Mouse (Mus musculus): ENCODE measurements around the gene Abcg8. TPM values are rescaled to one million over a fixed set of nuclear protein-coding genes. Genes with fewer than 3 reads are reported as not detected.

Gene Abcg8
- total RNA-seq, 2 experiments from 2014 or later, result not detected

DNA sequence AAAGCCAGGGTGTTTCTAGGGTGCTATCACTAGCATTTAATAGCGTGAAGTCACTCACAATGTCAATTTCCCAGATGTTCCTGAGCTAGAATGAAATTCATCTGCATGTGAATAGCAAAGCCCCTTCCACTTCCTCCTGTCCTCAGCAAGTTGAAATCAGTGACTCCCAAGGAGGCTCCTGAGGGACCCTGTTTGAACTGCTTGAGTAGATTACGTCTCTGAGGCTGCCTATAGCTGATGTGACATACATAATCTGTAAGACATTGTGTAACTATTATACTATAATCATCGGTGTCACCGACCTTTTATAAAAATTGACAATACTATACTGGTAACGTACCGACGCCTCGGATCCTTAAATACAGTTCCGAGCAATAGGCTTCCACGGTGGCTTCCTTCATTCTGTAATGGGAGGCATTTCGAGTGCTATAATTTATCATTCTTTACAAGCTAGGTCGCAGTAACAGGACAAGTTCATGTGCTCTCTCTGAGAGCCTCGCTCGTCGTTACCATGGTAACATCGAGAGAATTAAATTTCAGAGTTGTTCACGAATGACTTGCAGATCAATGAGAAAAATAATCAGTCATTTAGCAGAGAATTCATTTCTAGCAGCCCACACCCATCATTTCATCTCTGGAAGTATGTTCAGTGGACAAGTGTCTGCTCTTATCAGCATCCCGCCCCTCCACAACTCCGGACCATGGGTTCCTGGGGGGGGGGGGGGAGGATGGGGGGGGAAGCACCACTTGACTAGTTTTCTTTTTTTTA, 19.3 kb upstream of the Abcg8 start:
- intact Hi-C loops (cut with DNase I), result no loop called here
- no peak for DNase-seq (ENCODE audit: low spot score in 2 of 2)

DNA sequence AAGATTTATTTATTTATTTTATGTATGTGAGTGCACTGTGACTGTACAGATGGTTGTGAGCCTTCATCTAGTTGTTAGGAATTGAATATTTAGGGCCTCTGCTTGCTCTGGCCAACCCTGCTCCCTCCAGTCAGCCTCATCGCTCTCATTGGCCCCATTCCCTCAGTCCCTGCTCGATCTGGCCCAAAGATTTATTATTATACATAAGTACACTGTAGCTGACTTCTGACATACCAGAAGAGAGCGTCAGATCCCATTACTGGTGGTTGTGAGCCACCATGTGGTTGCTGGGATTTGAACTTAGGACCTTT, 18.7 kb upstream of the Abcg8 start:
- intact Hi-C loops (cut with DNase I), result no loop called here
- no peak for DNase-seq (ENCODE audit: low spot score in 2 of 2)

DNA sequence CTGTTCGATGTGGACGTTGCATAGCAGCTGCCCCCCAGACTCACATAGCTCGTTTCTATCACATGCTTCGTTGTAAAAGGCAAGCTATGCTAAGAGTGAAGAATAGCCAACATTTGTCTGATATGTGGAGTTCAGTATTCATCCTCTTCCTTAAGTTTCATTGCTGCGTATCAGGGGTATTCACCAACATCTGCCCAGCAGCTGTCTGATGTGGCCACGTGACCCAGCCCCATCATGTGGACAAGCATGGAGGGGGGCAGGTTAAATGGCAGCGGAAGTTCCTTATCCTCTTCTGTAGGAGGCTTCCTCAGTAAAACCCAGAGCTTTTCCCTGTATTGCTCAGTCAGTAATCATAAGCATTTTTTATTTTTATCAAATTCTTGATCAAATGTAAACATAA, 18.3 kb upstream of the Abcg8 start:
- intact Hi-C loops (cut with DNase I), result no loop called here
- DNase-seq (ENCODE audit: low spot score in 2 of 2), result no peak

DNA sequence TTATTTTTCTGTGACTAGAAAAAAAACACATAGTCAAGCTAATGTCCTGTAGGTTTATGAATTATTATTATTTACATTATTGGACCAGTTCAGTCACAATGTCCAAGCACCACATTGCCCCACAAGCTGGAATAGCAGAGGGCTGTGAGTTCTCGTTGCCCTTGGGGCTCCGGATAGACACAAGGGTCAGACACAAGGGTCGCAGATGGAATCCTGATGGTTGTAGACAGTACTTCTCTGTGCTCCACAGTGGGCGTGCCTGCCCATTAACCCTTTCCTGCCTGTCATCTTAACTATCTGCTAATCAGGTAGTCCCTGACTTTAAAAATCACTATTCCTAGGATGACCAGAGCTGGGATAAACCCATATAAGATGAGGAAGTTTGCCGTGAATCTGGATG, 17.9 kb upstream of the Abcg8 start:
- no peak for DNase-seq (ENCODE audit: low spot score in 2 of 2)
- intact Hi-C loops (cut with DNase I), result no loop called here

DNA sequence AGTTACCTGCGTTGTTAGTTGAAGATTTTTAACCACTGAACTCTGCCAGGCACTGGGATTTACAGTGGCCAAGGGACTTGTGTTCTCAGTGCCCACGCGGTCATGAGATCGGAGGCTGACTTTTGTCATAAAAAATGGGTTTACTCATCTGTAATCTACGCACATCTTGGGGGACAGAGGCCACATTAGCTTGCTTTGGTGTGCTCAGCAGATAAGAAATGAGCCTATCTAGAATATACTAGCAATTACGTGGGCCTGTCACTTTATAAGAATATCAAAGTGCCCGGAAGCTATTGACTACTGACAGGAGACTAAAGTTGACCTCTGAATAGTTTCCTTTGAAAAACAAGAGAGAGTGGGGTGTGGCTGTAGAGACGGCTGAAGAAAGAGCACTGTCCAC, 17.2 kb upstream of the Abcg8 start:
- intact Hi-C loops (cut with DNase I), result no loop called here
- DNase-seq (ENCODE audit: low spot score in 2 of 2), result no peak

DNA sequence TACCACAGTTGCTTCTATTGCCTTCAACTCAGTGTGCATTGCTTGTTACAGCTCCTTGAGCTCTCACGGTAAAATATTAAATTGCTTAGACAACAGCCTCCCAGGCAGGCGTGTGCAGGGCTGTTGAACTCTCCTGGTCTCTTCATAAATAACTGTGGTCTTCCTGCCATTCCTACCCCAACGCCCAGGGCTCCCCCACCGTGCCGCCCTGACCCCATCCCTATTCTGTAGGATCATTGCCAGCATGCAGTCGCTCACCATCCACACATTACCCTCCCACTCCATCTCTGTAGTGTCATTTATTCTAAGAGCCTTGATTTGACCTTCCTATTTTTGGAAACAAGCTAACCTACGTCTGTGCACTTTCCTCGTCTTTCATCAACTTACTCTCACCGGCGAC, 11.0 kb upstream of the Abcg8 start:
- intact Hi-C loops (cut with DNase I), result no loop called here
- DNase-seq (ENCODE audit: low spot score in 2 of 2), result no peak

DNA sequence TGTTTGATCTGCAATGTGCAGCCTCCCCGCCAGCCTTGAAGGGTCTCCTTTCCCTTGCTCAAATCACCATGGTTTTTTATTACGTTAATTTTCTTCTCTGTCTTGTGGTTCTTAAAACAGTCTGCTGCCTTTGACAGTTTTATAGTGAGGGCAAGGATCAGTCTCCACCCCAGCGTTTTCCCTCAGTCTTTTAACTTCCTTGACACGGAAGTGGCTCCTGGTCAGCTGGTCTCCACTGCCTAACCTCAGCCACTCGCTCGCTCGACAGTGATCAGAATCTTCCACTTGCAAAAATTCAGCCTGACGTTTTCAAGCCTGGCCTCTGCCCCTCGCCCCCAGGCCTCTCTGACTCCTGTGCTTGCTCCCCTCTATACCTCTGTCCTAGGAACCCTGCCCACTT, 10.4 kb upstream of the Abcg8 start:
- intact Hi-C loops (cut with DNase I), result no loop called here
- DNase-seq (ENCODE audit: low spot score in 2 of 2), result no peak

DNA sequence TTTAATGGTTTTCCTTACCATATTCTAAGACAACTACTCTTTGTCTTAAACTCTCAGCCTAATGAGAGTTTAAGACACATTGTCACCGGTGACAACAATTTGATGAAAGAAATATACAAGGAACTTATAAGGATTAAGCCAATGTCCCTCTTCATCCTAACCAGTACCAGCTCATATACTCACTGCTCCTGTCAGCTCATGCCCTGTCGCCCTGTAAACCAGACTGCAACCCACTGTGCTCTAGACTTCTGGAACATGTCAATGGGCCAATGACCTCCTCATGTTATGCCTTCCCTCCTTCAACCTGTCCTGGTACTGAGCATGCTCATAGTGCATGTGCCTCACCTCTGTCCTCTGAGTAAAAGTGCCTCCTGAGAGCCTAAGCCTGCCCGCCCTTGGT, 8.3 kb upstream of the Abcg8 start:
- intact Hi-C loops (cut with DNase I), result no loop called here
- no peak for DNase-seq (ENCODE audit: low spot score in 2 of 2)

DNA sequence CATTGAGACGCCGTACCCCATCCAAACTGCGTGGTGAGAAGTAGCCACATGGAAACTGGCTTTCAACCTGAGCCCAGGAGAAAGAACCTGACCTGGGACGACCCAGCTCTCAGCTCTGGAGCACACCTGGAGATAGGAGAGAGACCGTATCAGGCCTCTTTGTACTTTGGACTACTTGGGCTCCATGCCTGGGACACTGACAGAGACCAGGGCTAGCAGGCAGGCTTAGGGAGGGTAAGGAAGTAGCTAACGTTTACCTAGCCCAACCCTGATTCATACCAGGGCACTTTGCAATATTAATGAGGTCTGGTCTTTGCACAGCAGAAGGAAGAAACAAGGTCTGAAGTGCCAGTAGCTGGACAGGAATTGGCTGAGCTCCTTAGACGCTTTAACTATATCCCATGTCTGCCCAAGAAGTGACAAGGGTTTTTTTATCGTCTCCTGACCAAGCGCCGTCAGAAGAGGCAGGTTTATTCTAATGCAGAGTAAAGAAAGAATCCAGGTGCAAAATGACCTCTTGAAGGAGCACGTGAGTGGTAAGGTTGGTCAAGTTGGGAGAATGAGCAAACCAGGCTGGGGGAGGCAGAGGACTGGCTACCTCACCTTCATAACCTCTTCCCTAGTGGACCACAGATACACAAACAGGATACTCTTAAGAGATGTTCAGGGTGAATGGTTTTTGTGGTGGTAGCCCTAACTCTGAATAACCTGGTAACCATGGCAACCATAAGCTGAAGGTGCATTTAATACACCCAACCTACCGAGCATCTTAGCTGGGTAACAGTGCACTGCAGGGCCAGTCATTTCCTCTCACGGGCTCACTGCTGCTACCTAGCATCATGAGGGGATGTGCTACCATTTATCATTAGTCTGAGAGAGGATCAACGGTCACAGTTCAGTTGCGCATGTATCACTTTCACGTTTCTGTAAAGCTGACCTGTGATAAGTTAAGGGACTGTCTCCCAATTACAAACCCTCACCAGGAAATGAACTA, 3.4 kb upstream of the Abcg8 start:
- no peak for DNase-seq (ENCODE audit: low spot score in 2 of 2)
- intact Hi-C loops (cut with DNase I), result no loop called here

DNA sequence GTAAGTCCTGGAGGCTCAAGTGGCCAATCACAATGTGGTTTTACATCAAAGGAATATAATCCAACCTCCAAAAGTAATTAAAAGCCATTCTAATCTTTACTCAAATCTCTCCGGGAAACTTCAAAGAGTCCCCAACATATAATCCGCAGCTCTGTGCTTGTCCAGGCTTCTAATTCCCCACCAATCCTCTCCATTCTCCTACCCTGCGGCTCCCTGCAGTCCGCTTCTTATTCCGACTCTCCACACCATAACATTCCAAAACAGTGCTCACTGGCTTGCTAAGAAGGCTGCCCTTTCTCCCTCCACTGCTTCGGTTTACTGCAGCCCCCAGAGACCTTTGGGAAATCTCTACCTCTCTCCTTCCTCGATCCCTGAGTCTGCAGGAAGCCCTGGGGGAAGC, 2.1 kb upstream of the Abcg8 start:
- intact Hi-C loops (cut with DNase I), result no loop called here
- DNase-seq (ENCODE audit: low spot score in 2 of 2), result no peak

DNA sequence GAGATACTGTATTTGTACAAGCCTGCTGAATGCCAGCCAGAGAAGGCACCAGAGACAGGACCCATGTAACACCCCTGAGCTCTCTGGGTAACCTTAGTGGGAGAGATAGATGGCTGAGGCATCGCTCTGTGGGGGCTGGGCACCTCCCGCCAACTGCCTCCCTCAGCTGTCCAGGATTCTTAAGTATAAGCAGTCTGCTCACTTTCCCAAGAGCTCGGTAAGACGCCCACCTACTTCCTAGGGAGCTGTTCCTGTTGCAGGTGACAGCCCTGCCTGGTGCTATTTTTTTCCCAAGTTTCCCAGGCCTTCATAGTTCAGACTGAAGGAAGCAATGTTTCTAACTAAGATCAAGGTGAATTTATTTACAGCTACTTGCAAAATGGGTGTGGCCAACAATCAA, 898 bp upstream of the Abcg8 start:
- intact Hi-C loops (cut with DNase I), result no loop called here
- DNase-seq (ENCODE audit: low spot score in 2 of 2), result peak; percentile 19 to 54

DNA sequence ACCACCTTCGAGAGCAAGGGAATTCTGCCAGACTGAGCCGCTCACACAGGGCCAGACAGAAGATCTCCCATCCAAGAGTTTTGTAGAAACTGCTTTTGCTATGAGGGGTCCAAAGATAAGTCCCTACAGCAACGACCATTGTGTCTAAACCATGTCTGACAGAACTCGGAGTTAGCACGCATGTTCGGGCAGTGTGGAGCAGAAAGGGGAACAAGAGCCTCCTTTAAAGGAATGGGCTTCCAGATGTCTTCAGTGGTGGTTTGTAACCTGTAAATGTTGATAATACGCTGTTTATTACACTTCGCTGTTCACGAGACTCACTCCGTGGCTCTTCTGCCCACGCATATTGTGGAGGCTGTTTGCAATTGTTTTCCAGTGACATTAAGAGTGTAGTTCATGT, 1.5 kb downstream of the Abcg8 start:
- DNase-seq (ENCODE audit: low spot score in 2 of 2), result no peak
- intact Hi-C loops (cut with DNase I), result no loop called here

DNA sequence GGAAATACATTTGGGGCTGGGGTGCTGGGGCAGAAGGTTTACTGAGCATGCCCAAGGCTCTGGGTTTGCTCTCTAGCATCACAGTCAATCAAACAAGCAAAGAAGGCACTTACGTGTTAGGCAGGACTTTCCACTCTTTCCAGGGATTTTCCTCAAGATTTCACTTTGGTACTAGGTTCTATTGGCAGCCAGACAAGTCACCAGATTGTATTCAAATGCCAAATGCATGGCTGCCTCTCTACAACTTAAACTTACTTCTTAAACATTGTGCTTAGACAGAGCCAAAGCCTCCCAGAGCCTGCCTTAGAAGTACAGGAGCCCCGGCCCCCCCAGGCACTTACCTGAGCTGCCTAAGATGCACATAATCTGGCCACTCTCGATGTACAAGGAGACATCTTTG, 5.6 kb downstream of the Abcg8 start:
- peak; percentile 41 to 75 for DNase-seq (ENCODE audit: low spot score in 2 of 2)
- intact Hi-C loops (cut with DNase I), result no loop called here

DNA sequence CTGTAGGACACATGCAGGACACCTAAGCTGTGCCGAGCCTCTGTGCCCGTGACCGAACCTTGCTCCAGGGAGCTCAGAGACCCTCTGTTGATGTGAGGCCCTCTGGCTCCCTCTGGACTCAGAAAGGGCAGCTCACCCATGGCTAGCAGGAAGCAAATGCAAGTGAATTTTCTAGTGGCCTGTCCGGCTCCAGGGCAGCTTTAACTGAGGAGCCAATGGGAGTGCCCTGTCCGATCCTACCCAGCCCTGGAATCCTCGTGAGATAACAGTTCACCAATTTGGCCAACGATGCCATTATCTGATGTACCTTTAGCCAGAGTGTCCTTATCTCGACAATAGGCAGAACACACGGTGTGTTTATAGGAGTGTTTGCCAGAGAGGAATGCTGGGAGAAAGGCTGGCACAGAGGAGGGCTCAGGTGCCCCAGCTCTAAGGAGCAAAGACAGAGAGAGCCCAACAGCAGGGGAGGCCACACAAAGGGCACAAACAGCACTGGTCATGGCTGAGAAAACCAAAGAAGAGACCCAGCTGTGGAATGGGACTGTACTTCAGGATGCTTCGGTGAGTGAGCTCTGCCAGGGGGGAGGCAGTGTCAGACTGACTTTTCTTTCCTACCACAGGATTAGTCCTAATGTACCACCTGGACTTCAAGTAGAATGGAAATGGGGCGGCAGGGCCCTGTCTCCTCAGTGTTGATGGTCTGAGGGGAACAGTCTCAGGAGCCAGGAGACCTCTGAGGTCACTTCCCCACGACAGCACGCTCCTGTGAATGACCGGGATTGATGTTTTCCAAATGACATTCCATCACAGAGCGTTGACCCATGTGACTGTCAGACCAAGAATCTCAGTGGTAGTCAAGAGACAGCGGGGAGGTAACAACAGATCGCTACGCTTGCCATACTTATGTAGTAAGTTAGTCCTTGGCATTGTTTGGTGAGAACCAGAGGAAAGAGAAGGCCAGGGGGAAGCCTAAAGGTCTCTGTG, 6.9 kb downstream of the Abcg8 start, which contains the start of gene Abcg5:
Abcg5 (minus strand) TSS at position 278 of the 984 bp plus-strand sequence.
- DNase-seq (ENCODE audit: low spot score in 2 of 2), result no peak
- intact Hi-C loops (cut with DNase I), result no loop called here

DNA sequence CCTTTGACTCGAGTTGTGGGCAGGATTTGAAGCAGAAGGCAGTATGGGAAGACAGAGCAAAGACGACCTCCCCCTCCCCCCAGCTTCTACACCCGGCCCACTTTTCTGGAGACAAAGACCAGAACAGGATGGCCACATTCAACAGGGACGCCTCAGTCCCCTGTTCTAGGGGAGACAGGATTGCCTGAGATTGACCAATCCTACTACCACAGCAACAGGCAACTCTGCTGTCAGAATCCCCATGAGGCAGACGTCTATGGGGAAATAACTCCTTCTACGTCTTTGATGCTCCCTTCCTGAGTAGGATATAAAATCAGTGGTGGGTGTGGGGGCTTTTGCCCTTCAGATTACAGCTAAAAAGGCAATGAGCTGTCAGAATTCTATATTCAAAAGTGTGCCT, 8.2 kb downstream of the Abcg8 start:
- no peak for DNase-seq (ENCODE audit: low spot score in 2 of 2)
- intact Hi-C loops (cut with DNase I), result no loop called here

DNA sequence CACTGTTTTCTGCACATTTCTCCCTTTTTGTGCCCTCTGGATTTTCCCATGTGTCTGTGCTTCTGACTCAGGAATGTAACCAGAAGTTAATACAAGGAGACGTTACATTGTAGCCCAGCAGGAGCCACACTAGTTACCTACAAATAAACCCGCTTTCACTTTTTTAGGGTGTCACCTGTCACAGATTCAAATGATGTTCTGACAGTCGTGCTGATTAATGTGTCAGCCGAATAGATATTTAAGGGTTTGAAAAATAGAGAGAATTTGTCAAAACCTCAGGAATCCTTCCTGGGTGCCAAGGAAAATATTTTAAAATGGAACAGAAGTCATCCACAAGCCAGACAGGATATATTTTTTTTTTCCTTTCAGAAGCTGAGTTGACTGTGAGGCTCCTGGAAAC, 9.2 kb downstream of the Abcg8 start:
- DNase-seq (ENCODE audit: low spot score in 2 of 2), result no peak
- intact Hi-C loops (cut with DNase I), result no loop called here

DNA sequence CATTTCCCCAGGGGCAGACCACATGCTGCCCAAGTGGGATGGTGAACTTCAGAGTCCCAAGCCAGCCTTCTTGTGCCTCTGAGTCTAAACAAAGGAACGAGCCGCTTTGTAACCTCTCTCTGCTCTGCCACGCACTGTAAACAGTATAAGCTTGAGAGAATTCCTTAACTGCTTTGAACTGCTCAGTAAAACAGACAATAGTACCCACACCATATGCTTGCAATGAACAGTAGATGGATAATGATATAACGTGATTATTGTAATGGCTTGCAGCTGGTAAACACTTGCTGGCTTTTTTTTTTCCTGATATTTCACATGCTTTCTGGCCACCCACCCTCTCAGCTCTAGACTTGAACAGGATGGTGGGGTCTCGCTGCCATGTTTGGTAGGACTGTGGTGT, 11.9 kb downstream of the Abcg8 start:
- no peak for DNase-seq (ENCODE audit: low spot score in 2 of 2)
- intact Hi-C loops (cut with DNase I), result no loop called here

DNA sequence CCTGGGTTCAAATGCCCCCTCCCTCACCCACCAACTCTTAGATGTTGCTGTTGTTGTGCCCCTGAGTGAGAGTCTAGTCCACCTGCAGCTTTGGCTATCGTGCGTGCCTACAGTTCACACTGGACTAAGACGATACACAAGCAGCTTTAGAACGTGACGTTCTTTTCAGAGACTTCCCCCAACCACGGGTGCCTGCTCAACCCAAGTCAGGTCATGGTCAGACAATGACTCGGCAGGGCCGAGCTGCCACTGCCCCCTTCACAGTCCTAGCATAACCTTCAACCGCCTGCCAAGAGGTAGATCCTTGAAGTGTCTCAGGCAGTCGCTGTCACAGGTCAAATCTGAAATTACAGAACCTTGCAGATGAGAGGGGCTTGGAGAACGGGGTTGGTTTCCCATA, 12.7 kb downstream of the Abcg8 start:
- intact Hi-C loops (cut with DNase I), result no loop called here
- no peak for DNase-seq (ENCODE audit: low spot score in 2 of 2)

DNA sequence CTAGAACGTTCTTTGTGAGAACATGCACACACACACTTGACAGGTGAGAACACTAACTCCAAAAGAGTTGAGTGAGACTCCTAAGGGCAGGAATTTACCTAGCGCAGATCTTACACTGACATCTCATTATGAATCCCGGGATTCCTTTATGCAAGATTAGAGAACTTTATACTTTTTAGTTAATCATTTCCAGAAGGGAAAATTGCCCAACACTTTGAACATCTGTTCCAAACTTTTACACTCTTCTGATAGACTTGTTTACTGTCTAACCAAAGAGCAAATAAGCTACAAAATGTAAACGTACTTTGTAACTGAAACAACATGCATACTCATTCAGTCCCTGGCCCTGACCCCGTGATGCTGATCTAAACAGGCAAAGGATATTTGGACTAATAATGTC, 13.2 kb downstream of the Abcg8 start:
- DNase-seq (ENCODE audit: low spot score in 2 of 2), result no peak
- intact Hi-C loops (cut with DNase I), result no loop called here

DNA sequence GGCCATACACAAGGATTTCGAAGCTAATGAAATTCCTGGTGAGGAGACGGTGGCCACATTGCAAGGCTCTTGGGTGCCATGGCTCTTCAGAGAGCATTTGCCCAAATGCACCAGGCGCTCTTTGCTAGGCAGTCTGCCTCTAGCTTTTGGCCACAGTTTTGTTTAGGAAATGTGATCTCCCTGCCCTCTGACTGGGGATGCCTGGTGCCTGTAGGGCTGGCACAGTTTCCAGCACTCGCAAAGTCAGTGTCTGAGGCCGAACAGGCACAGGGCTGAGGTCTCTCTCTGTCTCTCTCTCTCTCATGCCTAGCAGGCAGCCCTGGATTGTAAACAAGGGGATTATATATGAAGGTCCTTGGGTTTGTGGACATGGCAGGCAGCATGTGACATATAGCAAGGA, 14.0 kb downstream of the Abcg8 start:
- intact Hi-C loops (cut with DNase I), result no loop called here
- no peak for DNase-seq (ENCODE audit: low spot score in 2 of 2)

Measured in left cerebral cortex, postnatal 25 days (tissue).